Mouse (Mus musculus) heart, embryonic 16.5 days (tissue): ENCODE measurements around the gene Mipol1. TPM values are rescaled to one million over a fixed set of nuclear protein-coding genes. Genes with fewer than 3 reads are reported as not detected.

Experiments
- ATAC-seq: fragments of 200-750 bp; cut with Nextera tagmentation; replicated peaks from 2 replicates; pipeline ENCODE4 v1.8.0; 2017; ENCODE audit warnings: moderate number of reproducible peaks; ENCODE audit not compliant: insufficient read depth, low FRiP score; ENCODE audit errors: extremely low read depth
- H3K27ac ChIP-seq: fragments of 300-500 bp; sonication (generic); 2 replicates; pipeline ENCODE4 v1.5.1; 2014; ENCODE audit warnings: mild to moderate bottlenecking, low read length, control low read depth, moderate library complexity
- H3K27me3 ChIP-seq: fragments of 300-500 bp; sonication (generic); 2 replicates; pipeline ENCODE4 v1.6.1; 2014; ENCODE audit warnings: low read length, mixed read lengths; ENCODE audit not compliant: control insufficient read depth, insufficient read depth
- H3K36me3 ChIP-seq: fragments of 300-500 bp; sonication (generic); 2 replicates; pipeline ENCODE4 v1.6.1; 2014; ENCODE audit not compliant: control insufficient read depth, insufficient read depth
- H3K4me1 ChIP-seq: fragments of 300-500 bp; sonication (generic); 2 replicates; pipeline ENCODE4 v1.6.1; 2014; ENCODE audit warnings: low read length, mixed read lengths; ENCODE audit not compliant: control insufficient read depth, insufficient read depth
- H3K4me2 ChIP-seq: fragments of 300-500 bp; sonication (generic); 2 replicates; pipeline ENCODE4 v1.6.1; 2014; ENCODE audit warnings: low read depth, mild to moderate bottlenecking, control low read depth, low read length
- H3K4me3 ChIP-seq: fragments of 300-500 bp; sonication (generic); 2 replicates; pipeline ENCODE4 v1.5.1; 2014; ENCODE audit warnings: mild to moderate bottlenecking, control low read depth, low read length
- H3K9ac ChIP-seq: fragments of 300-500 bp; sonication (generic); 2 replicates; pipeline ENCODE4 v1.6.1; 2014; ENCODE audit warnings: low read length, control low read depth
- H3K9me3 ChIP-seq: fragments of 300-500 bp; sonication (generic); replicated peaks from 2 replicates; pipeline ENCODE4 v1.6.1; 2016; ENCODE audit warnings: low read length; ENCODE audit not compliant: control insufficient read depth
- WGBS: fragments of 180-500 bp; shearing (Covaris S2); extraction: QIAGEN DNeasy Blood & Tissue Kit; methylation state at CpG from one replicate; pipeline ENCODE4 v1.1.7; 2014; 5-methylcytosine and 5-hydroxymethylcytosine counted together
- polyA plus RNA-seq: library from polyadenylated mRNA; unstranded; fragments of >200 nt; fragmentation: Nextera tagmentation; extraction: Ambion mirVana; gene quantifications from 2 replicates; pipeline ENCODE4 v1.2.1, GENCODE M21; 2015

Gene Mipol1
- polyA plus RNA-seq, 1 experiment from 2014 or later, result 8.0 TPM

GRCm38 (mm10) chr12:57285303-57286059, 55.3 kb downstream of the Mipol1 start:
- Histone ChIP-seq H3K9ac (no peak overlapping the region), H3K4me1 (no peaks in the 10 kb centered on the region), H3K4me2 (no peak overlapping the region), H3K9me3 (no peaks in the 10 kb centered on the region), H3K27ac (no peak overlapping the region), H3K27me3 (no peaks in the 10 kb centered on the region), H3K36me3 (no peaks in the 10 kb centered on the region), H3K4me3 (no peak overlapping the region)
- ATAC-seq, result no peak
- WGBS, result 72% methylated on average over 5 of the region's 5 CpGs

GRCm38 (mm10) chr12:57307337-57307736, 77.1 kb downstream of the Mipol1 start:
- no peaks in the 10 kb centered on the region for H3K27me3 ChIP-seq
- H3K27ac ChIP-seq, result no peak overlapping the region
- WGBS, result 93% methylated on average over 4 of the region's 4 CpGs
- no peak for ATAC-seq
- H3K9me3 ChIP-seq, result no peaks in the 10 kb centered on the region
- H3K36me3 ChIP-seq, result no peaks in the 10 kb centered on the region
- no peak overlapping the region for H3K4me3 ChIP-seq
- no peak overlapping the region for H3K9ac ChIP-seq
- no peak overlapping the region for H3K4me2 ChIP-seq
- H3K4me1 ChIP-seq, result no peaks in the 10 kb centered on the region

- WGBS, result 85% methylated on average over 1 of the region's 1 CpGs
- Histone ChIP-seq H3K9me3 (no peaks in the 10 kb centered on the region), H3K4me2 (no peak overlapping the region), H3K27ac (no peak overlapping the region), H3K27me3 (no peaks in the 10 kb centered on the region), H3K4me1 (no peaks in the 10 kb centered on the region), H3K9ac (no peak overlapping the region), H3K36me3 (no peaks in the 10 kb centered on the region), H3K4me3 (no peak overlapping the region)
- no peak for ATAC-seq
These were observed 77.5 kb downstream of the Mipol1 start for GRCm38 (mm10) chr12:57307748-57308147.

GRCm38 (mm10) chr12:57339053-57339452, 108.8 kb downstream of the Mipol1 start:
- H3K36me3 ChIP-seq, result peaks cover 5% of the 10 kb centered on the region; the same call in 1 of the 2 replicates
- H3K9ac ChIP-seq, result no peak overlapping the region
- H3K4me1 ChIP-seq, result no peaks in the 10 kb centered on the region
- 0 out of 2 replicates have a peak, but pooled peaks cover 4% of the 10 kb centered on the region for H3K9me3 ChIP-seq
- no peak for ATAC-seq
- H3K27ac ChIP-seq, result no peak overlapping the region
- H3K27me3 ChIP-seq, result no peaks in the 10 kb centered on the region
- H3K4me3 ChIP-seq, result no peak overlapping the region
- WGBS, result 61% methylated on average over 1 of the region's 1 CpGs
- no peak overlapping the region for H3K4me2 ChIP-seq

- no peak overlapping the region for H3K9ac ChIP-seq
- no peak overlapping the region for H3K4me2 ChIP-seq
- 74% methylated on average over 2 of the region's 2 CpGs for WGBS
- H3K27me3 ChIP-seq, result no peaks in the 10 kb centered on the region
- no peaks in the 10 kb centered on the region for H3K4me1 ChIP-seq
- H3K4me3 ChIP-seq, result no peak overlapping the region
- H3K9me3 ChIP-seq, result 0 out of 2 replicates have a peak, but pooled peaks cover 4% of the 10 kb centered on the region
- no peak for ATAC-seq
- no peak overlapping the region for H3K27ac ChIP-seq
- peaks cover 5% of the 10 kb centered on the region; the same call in 1 of the 2 replicates for H3K36me3 ChIP-seq
These were observed 109.9 kb downstream of the Mipol1 start for GRCm38 (mm10) chr12:57340111-57340510.

GRCm38 (mm10) chr12:57362732-57363131, 132.5 kb downstream of the Mipol1 start:
- WGBS, result 69% methylated on average over 2 of the region's 2 CpGs
- Histone ChIP-seq H3K9me3 (no peaks in the 10 kb centered on the region), H3K9ac (no peak overlapping the region), H3K27ac (no peak overlapping the region), H3K4me2 (no peak overlapping the region), H3K27me3 (no peaks in the 10 kb centered on the region), H3K4me1 (no peaks in the 10 kb centered on the region), H3K4me3 (no peak overlapping the region), H3K36me3 (no peaks in the 10 kb centered on the region)
- ATAC-seq, result no peak

GRCm38 (mm10) chr12:57364027-57364426, 133.8 kb downstream of the Mipol1 start:
- no peak overlapping the region for H3K4me2 ChIP-seq
- no peaks in the 10 kb centered on the region for H3K4me1 ChIP-seq
- H3K36me3 ChIP-seq, result 0 out of 2 replicates have a peak, but pooled peaks cover 2% of the 10 kb centered on the region
- H3K9me3 ChIP-seq, result no peaks in the 10 kb centered on the region
- H3K9ac ChIP-seq, result no peak overlapping the region
- no peak overlapping the region for H3K4me3 ChIP-seq
- WGBS, result 80% methylated on average over 7 of the region's 7 CpGs
- H3K27me3 ChIP-seq, result no peaks in the 10 kb centered on the region
- H3K27ac ChIP-seq, result no peak overlapping the region
- no peak for ATAC-seq

GRCm38 (mm10) chr12:57371790-57372547, 141.7 kb downstream of the Mipol1 start:
- Histone ChIP-seq H3K4me3 (no peak overlapping the region), H3K27me3 (no peaks in the 10 kb centered on the region), H3K4me2 (no peak overlapping the region), H3K27ac (no peak overlapping the region), H3K4me1 (no peaks in the 10 kb centered on the region), H3K9ac (no peak overlapping the region), H3K9me3 (no peaks in the 10 kb centered on the region), H3K36me3 (0 out of 2 replicates have a peak, but pooled peaks cover 2% of the 10 kb centered on the region)
- no peak for ATAC-seq
- 75% methylated on average over 3 of the region's 3 CpGs for WGBS

- Histone ChIP-seq H3K4me3 (no peak overlapping the region), H3K36me3 (no peaks in the 10 kb centered on the region), H3K27ac (no peak overlapping the region), H3K9me3 (no peaks in the 10 kb centered on the region), H3K4me1 (no peaks in the 10 kb centered on the region), H3K4me2 (no peak overlapping the region), H3K9ac (no peak overlapping the region), H3K27me3 (no peaks in the 10 kb centered on the region)
- no peak for ATAC-seq
- 53% methylated on average over 6 of the region's 6 CpGs for WGBS
These were observed 152.6 kb downstream of the Mipol1 start for GRCm38 (mm10) chr12:57382797-57383196.
